Mouse (Mus musculus): ENCODE results near the gene Ceacam16. TPM values are rescaled to one million over a fixed set of nuclear protein-coding genes. Genes with fewer than 3 reads are reported as not detected.

The Ceacam16 gene
- polyA plus RNA-seq, 1 experiment: 3.9 TPM

DNA sequence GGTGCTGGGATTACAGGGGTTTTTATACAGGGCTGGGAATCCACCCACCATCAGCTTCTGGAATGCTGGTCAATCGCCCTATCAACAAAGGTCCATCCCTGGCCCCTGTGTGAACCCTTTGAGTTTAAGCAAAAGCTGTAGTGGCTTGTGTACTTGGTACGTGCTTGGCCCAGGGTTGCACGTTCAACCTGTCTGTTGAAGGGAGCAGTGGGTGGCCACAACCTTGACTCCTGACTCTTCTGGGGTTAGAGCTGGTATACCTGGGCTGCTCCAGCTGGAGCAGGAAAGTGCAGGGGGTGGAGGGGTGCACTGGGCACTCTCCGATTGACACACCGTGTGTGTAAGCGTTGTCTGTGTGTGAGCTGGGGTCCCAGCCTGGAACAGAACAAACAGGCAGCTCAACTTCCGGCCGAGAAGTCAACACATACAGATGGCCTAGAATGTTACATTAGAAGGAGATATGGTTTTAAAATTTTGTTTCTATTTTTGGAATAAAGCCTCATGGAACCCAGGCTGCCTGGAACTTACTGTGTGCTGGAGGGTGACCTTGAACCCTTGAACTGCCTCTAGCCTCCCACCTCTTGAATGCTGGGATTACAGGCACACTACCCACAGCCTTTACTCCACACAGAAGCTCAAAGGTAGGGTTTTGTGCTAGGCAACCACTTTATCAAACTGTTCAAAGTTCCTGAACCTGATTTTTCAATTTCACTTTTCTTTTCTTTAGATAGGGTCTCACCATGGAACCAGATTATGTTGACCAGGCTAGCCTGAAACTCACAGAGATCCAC, 4.3 kb upstream of the Ceacam16 start:
- Histone ChIP-seq H3K27me3 (ENCODE audit: control insufficient read depth, insufficient read depth, low read length) (no peaks in the 10 kb centered on the region), H3K36me3 (ENCODE audit: control insufficient read depth, insufficient read depth, low read length) (no peaks in the 10 kb centered on the region), H3K4me3 (ENCODE audit: control insufficient read depth, insufficient read depth, low read length) (no peak overlapping the region), H3K27ac (ENCODE audit: control insufficient read depth, insufficient read depth, low read length) (no peak overlapping the region), H3K4me1 (replicated peaks; ENCODE audit: control insufficient read depth, insufficient read depth, low read length) (peaks cover 29% of the 10 kb centered on the region)
- TF ChIP-seq CTCF (IDR thresholded peaks at IDR 0.05; ENCODE audit: borderline replicate concordance, control insufficient read depth, extremely low read depth, insufficient read depth, low read length, poor library complexity) (no peak), POLR2A (IDR thresholded peaks at IDR 0.05; ENCODE audit: control insufficient read depth, extremely low read depth, insufficient read depth, low read length, poor library complexity) (no peak)
- 97% methylated on average over 8 of the region's 8 CpGs for WGBS
- no peak for DNase-seq

- DNase-seq: no peak
- H3K27ac ChIP-seq (ENCODE audit: control insufficient read depth, insufficient read depth, low read length): no peak overlapping the region
- H3K27me3 ChIP-seq (ENCODE audit: control insufficient read depth, insufficient read depth, low read length): no peaks in the 10 kb centered on the region
- WGBS: 84% methylated on average over 2 of the region's 2 CpGs
- no peak for TF ChIP-seq POLR2A (IDR thresholded peaks at IDR 0.05; ENCODE audit: control insufficient read depth, extremely low read depth, insufficient read depth, low read length, poor library complexity)
- TF ChIP-seq CTCF (IDR thresholded peaks at IDR 0.05; ENCODE audit: borderline replicate concordance, control insufficient read depth, extremely low read depth, insufficient read depth, low read length, poor library complexity): no peak
- H3K4me3 ChIP-seq (ENCODE audit: control insufficient read depth, insufficient read depth, low read length): no peak overlapping the region
- peaks cover 38% of the 10 kb centered on the region for H3K4me1 ChIP-seq (replicated peaks; ENCODE audit: control insufficient read depth, insufficient read depth, low read length)
- no peaks in the 10 kb centered on the region for H3K36me3 ChIP-seq (ENCODE audit: control insufficient read depth, insufficient read depth, low read length)
Measured at GRCm38 (mm10) chr7:19864241-19864640, 3.1 kb upstream of the Ceacam16 start.

- Histone ChIP-seq H3K4me3 (ENCODE audit: control insufficient read depth, insufficient read depth, low read length) (no peak overlapping the region), H3K27ac (ENCODE audit: control insufficient read depth, insufficient read depth, low read length) (no peak overlapping the region), H3K36me3 (ENCODE audit: control insufficient read depth, insufficient read depth, low read length) (no peaks in the 10 kb centered on the region), H3K27me3 (ENCODE audit: control insufficient read depth, insufficient read depth, low read length) (no peaks in the 10 kb centered on the region), H3K4me1 (replicated peaks; ENCODE audit: control insufficient read depth, insufficient read depth, low read length) (peaks cover 25% of the 10 kb centered on the region)
- WGBS: 2% methylated on average over 10 of the region's 10 CpGs
- no peak for TF ChIP-seq POLR2A (IDR thresholded peaks at IDR 0.05; ENCODE audit: control insufficient read depth, extremely low read depth, insufficient read depth, low read length, poor library complexity)
- no peak for TF ChIP-seq CTCF (IDR thresholded peaks at IDR 0.05; ENCODE audit: borderline replicate concordance, control insufficient read depth, extremely low read depth, insufficient read depth, low read length, poor library complexity)
- DNase-seq: peak; percentile 45
Measured at GRCm38 (mm10) chr7:19859740-19860139, 1.4 kb downstream of the Ceacam16 start.

DNA sequence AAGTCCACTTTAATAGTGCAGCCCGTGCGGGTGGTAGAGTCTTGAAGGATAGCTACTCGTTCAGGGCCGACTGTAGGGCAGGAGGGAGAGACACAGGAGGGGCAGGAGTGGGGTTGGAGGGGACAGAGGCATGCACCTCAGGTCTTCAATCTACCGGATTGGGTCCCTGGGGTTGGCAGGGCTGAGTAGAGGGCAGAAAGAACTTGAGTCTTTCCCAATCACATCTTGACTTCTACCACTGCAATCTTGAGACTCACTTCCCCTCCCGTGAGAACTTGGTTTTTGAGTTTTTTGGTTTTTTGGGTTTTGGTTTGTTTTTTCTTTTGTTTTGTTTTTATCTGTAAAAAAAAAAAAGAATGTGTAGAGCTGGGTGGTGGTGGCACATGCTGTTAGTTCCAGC, 4.8 kb downstream of the Ceacam16 start:
- no peak overlapping the region for H3K4me3 ChIP-seq (ENCODE audit: control insufficient read depth, insufficient read depth, low read length)

GRCm38 (mm10) chr7:19855663-19856062, 5.4 kb downstream of the Ceacam16 start:
- Histone ChIP-seq H3K4me3 (ENCODE audit: control insufficient read depth, insufficient read depth, low read length) (no peak overlapping the region), H3K27me3 (ENCODE audit: control insufficient read depth, insufficient read depth, low read length) (no peaks in the 10 kb centered on the region)
- 64% methylated on average over 5 of the region's 5 CpGs for WGBS

More for the DNA sequence above, 4.8 kb downstream of the Ceacam16 start:
- TF ChIP-seq CTCF (IDR thresholded peaks at IDR 0.05; ENCODE audit: borderline replicate concordance, control insufficient read depth, extremely low read depth, insufficient read depth, low read length, poor library complexity): no peak
- TF ChIP-seq POLR2A (IDR thresholded peaks at IDR 0.05; ENCODE audit: control insufficient read depth, extremely low read depth, insufficient read depth, low read length, poor library complexity): no peak
- DNase-seq: no peak
- no peaks in the 10 kb centered on the region for H3K36me3 ChIP-seq (ENCODE audit: control insufficient read depth, insufficient read depth, low read length)
- no peaks in the 10 kb centered on the region for H3K27me3 ChIP-seq (ENCODE audit: control insufficient read depth, insufficient read depth, low read length)
- H3K4me1 ChIP-seq (replicated peaks; ENCODE audit: control insufficient read depth, insufficient read depth, low read length): peaks cover 24% of the 10 kb centered on the region
- no peak overlapping the region for H3K27ac ChIP-seq (ENCODE audit: control insufficient read depth, insufficient read depth, low read length)
- 80% methylated on average over 6 of the region's 6 CpGs for WGBS

GRCm38 (mm10) chr7:19853526-19853925, 7.6 kb downstream of the Ceacam16 start:
- no peak for DNase-seq
- Histone ChIP-seq H3K27ac (ENCODE audit: control insufficient read depth, insufficient read depth, low read length) (no peak overlapping the region), H3K4me1 (replicated peaks; ENCODE audit: control insufficient read depth, insufficient read depth, low read length) (no peaks in the 10 kb centered on the region; the same call in 1 of the 2 replicates), H3K4me3 (ENCODE audit: control insufficient read depth, insufficient read depth, low read length) (no peak overlapping the region), H3K27me3 (ENCODE audit: control insufficient read depth, insufficient read depth, low read length) (no peaks in the 10 kb centered on the region), H3K36me3 (ENCODE audit: control insufficient read depth, insufficient read depth, low read length) (no peaks in the 10 kb centered on the region)
- WGBS: 96% methylated on average over 20 of the region's 20 CpGs
- TF ChIP-seq CTCF (IDR thresholded peaks at IDR 0.05; ENCODE audit: borderline replicate concordance, control insufficient read depth, extremely low read depth, insufficient read depth, low read length, poor library complexity): no peak
- no peak for TF ChIP-seq POLR2A (IDR thresholded peaks at IDR 0.05; ENCODE audit: control insufficient read depth, extremely low read depth, insufficient read depth, low read length, poor library complexity)

More at GRCm38 (mm10) chr7:19855663-19856062, 5.4 kb downstream of the Ceacam16 start:
- TF ChIP-seq POLR2A (IDR thresholded peaks at IDR 0.05; ENCODE audit: control insufficient read depth, extremely low read depth, insufficient read depth, low read length, poor library complexity): no peak
- no peak for TF ChIP-seq CTCF (IDR thresholded peaks at IDR 0.05; ENCODE audit: borderline replicate concordance, control insufficient read depth, extremely low read depth, insufficient read depth, low read length, poor library complexity)
- no peak overlapping the region for H3K27ac ChIP-seq (ENCODE audit: control insufficient read depth, insufficient read depth, low read length)
- DNase-seq: no peak
- H3K36me3 ChIP-seq (ENCODE audit: control insufficient read depth, insufficient read depth, low read length): no peaks in the 10 kb centered on the region
- peaks cover 18% of the 10 kb centered on the region for H3K4me1 ChIP-seq (replicated peaks; ENCODE audit: control insufficient read depth, insufficient read depth, low read length)

Data from thymus, adult 2 months (tissue).